Mouse (Mus musculus) T-helper 17 cell (primary cell): Measurements from ENCODE around the gene Sox30.
"Not testable (repeated sequence)": the region's sequence is repeated elsewhere in the genome, so short reads cannot be mapped to it uniquely, and the experiment has no call there.

ENCODE experiments used
- in situ Hi-C, 2 experiments: fragments of 300-600 bp; cut with MboI, MseI; formaldehyde crosslinking; loops; 1 replicate in 1 of 2; 2 replicates in 1 of 2; pipeline ENCODE4 v1.15.1; 2025; ENCODE audit warnings: high pct_unique_total_duplicates in 2 of 2

Gene Sox30

GRCm38 (mm10) chr11:46016061-46016460, 36.0 kb downstream of the Sox30 start:
- in situ Hi-C loops, result no loop called here

GRCm38 (mm10) chr11:46020246-46020645, 40.1 kb downstream of the Sox30 start:
- in situ Hi-C loops, result no loop called here

- in situ Hi-C loops, result no loop called here
These were observed 41.7 kb downstream of the Sox30 start for GRCm38 (mm10) chr11:46021850-46022249.

- in situ Hi-C loops, result no loop called here
These were observed 42.9 kb downstream of the Sox30 start for GRCm38 (mm10) chr11:46022983-46023382.

GRCm38 (mm10) chr11:46025962-46026392, 45.9 kb downstream of the Sox30 start:
- in situ Hi-C loops, result no loop called here

- in situ Hi-C loops, result no loop called here
These were observed 48.1 kb downstream of the Sox30 start for GRCm38 (mm10) chr11:46027952-46028814.

- in situ Hi-C loops, result no loop called here
These were observed 49.4 kb downstream of the Sox30 start for GRCm38 (mm10) chr11:46029485-46029884.

- in situ Hi-C loops, result loop anchor here in 1 of 2 experiments (10.0 kb wide), 1 partner anchor 185 kb away; no protein-coding TSS in a partner anchor
These were observed 49.9 kb downstream of the Sox30 start for GRCm38 (mm10) chr11:46030026-46030425.

- in situ Hi-C loops, result loop anchor here in 1 of 2 experiments (10.0 kb wide), 1 partner anchor 183 kb away; no protein-coding TSS in a partner anchor
These were observed 51.4 kb downstream of the Sox30 start for GRCm38 (mm10) chr11:46031470-46031869.

- in situ Hi-C loops, result loop anchor here in 1 of 2 experiments (10.0 kb wide), 1 partner anchor 182 kb away; no protein-coding TSS in a partner anchor
These were observed 52.8 kb downstream of the Sox30 start for GRCm38 (mm10) chr11:46032956-46033355.

- in situ Hi-C loops, result loop anchor here in 1 of 2 experiments (10.0 kb wide), 1 partner anchor 178 kb away; no protein-coding TSS in a partner anchor
These were observed 56.3 kb downstream of the Sox30 start for GRCm38 (mm10) chr11:46036374-46036773.

GRCm38 (mm10) chr11:46038901-46039300, 58.8 kb downstream of the Sox30 start:
- in situ Hi-C loops, result loop anchor here in 1 of 2 experiments (10.0 kb wide), 1 partner anchor 176 kb away; no protein-coding TSS in a partner anchor

- in situ Hi-C loops, result loop anchor here in 1 of 2 experiments (10.0 kb wide), 1 partner anchor 175 kb away; no protein-coding TSS in a partner anchor
These were observed 59.2 kb downstream of the Sox30 start for GRCm38 (mm10) chr11:46039335-46039734.

- in situ Hi-C loops, result loop anchor here in 1 of 2 experiments (10.0 kb wide), 1 partner anchor 164 kb away; no protein-coding TSS in a partner anchor
These were observed 60.9 kb downstream of the Sox30 start for GRCm38 (mm10) chr11:46040841-46041556.

- in situ Hi-C loops, result loop anchor here in 1 of 2 experiments (10.0 kb wide), 1 partner anchor 163 kb away; no protein-coding TSS in a partner anchor
These were observed 61.6 kb downstream of the Sox30 start for GRCm38 (mm10) chr11:46041607-46042267.

- in situ Hi-C loops, result loop anchor here in 1 of 2 experiments (10.0 kb wide), 1 partner anchor 160 kb away; no protein-coding TSS in a partner anchor
These were observed 64.7 kb downstream of the Sox30 start for GRCm38 (mm10) chr11:46044781-46045180.

- in situ Hi-C loops, result loop anchor here in 1 of 2 experiments (10.0 kb wide), 1 partner anchor 158 kb away; no protein-coding TSS in a partner anchor
These were observed 67.2 kb downstream of the Sox30 start for GRCm38 (mm10) chr11:46047264-46047663.

GRCm38 (mm10) chr11:46052105-46052659, 72.1 kb downstream of the Sox30 start, which contains the start of gene Gm12166:
Gene Gm12166 (minus strand): TSS chr11:46052321.
- in situ Hi-C loops, result not testable (repeated sequence)

GRCm38 (mm10) chr11:46053457-46053856, 73.3 kb downstream of the Sox30 start:
- in situ Hi-C loops, result not testable (repeated sequence)

- in situ Hi-C loops, result no loop called here
These were observed 74.2 kb downstream of the Sox30 start for GRCm38 (mm10) chr11:46054311-46054710.
